Mouse (Mus musculus): ENCODE measurements around the gene Ndufaf7. TPM values are rescaled to one million over a fixed set of nuclear protein-coding genes. Genes with fewer than 3 reads are reported as not detected.

Ndufaf7 gene
- 69.0 and 96.7 TPM in 2 replicates for polyA plus RNA-seq (2012; ENCODE audit: insufficient read depth, insufficient read length, missing spikeins)

DNA sequence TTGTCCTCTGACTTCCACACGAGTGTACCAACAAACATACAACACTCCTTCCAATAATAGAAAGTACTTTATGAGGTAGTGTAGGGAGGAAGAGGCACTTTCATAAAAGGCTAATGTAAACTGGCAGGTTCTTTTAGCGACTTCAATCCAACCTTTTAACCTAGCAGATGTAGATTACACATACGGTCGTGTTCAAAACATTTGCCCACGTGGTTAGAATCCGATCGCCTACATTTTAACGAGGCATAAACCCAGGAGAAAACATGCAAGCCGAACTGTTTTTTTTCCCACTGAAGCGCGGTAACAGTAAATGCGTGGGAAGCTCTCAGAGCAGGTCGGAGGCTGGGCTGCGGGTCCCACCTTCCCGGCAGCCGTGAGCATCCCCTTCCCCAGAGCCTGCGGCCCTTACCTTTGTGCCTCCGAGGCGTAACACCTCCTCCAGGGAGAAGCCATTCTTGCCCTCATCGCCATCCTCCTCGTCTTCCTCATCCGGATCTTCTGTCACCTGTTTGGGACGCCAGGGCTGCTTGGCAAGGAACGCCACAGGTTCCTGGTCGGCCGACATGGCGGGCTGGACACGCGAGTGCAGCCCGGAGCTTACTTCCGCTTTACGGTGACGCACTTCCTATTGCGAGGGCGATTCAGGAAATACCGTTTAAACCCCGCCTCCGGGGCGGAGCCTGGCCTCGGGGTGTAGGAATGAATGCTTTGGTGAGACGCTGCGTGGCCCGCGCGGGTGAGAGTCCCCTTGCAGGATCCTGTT, at the start of gene Ndufaf7, which contains the start of gene Cebpz:
Gene Ndufaf7 (plus strand): TSS at position 671 of the 763 bp plus-strand sequence.
Gene Cebpz (minus strand): TSS at position 601 of the 763 bp plus-strand sequence.
- Histone ChIP-seq H3K4me1 (ENCODE audit: control insufficient read depth, insufficient read depth, insufficient read length, low read length) (peaks cover 3% of the 10 kb centered on the region; the same call in 1 of the 2 replicates), H3K27ac (replicated peaks; ENCODE audit: low read depth, low read length) (peak within 1 kb of the TSS; percentile 41), H3K4me3 (ENCODE audit: insufficient read depth, low read depth, low read length) (peak within 1 kb of the TSS; percentile 90)

- Histone ChIP-seq H3K4me1 (ENCODE audit: control insufficient read depth, insufficient read depth, insufficient read length, low read length) (no peaks in the 10 kb centered on the region), H3K4me3 (ENCODE audit: insufficient read depth, low read depth, low read length) (no peak overlapping the region), H3K27ac (replicated peaks; ENCODE audit: low read depth, low read length) (no peak overlapping the region)
Measured at GRCm38 (mm10) chr17:78888554-78888953, 48.4 kb upstream of the Ndufaf7 start.

- Histone ChIP-seq H3K4me1 (ENCODE audit: control insufficient read depth, insufficient read depth, insufficient read length, low read length) (no peaks in the 10 kb centered on the region), H3K4me3 (ENCODE audit: insufficient read depth, low read depth, low read length) (no peak overlapping the region), H3K27ac (replicated peaks; ENCODE audit: low read depth, low read length) (no peak overlapping the region)
Measured at GRCm38 (mm10) chr17:78889184-78889583, 47.8 kb upstream of the Ndufaf7 start.

DNA sequence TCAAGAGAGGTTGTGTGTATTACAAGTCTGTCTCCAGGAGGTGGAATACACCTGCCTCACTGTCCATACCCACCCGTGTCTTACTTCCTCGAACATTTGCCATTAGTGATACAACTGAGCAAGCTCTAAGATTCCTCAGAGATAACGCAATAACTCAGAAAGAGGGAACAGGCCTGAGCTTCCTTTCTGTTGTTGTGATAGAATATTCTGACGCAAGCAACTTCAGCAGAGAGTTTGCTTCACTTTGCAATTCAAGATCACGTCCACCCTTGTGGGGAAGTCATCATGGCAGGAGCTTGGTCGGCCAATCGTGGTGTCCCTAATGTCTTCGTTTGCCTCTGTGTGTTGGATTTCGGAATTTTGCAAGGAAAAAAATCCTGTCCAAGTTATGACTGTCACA, 45.9 kb upstream of the Ndufaf7 start:
- Histone ChIP-seq H3K4me1 (ENCODE audit: control insufficient read depth, insufficient read depth, insufficient read length, low read length) (no peaks in the 10 kb centered on the region), H3K27ac (replicated peaks; ENCODE audit: low read depth, low read length) (no peak overlapping the region), H3K4me3 (ENCODE audit: insufficient read depth, low read depth, low read length) (no peak overlapping the region)

DNA sequence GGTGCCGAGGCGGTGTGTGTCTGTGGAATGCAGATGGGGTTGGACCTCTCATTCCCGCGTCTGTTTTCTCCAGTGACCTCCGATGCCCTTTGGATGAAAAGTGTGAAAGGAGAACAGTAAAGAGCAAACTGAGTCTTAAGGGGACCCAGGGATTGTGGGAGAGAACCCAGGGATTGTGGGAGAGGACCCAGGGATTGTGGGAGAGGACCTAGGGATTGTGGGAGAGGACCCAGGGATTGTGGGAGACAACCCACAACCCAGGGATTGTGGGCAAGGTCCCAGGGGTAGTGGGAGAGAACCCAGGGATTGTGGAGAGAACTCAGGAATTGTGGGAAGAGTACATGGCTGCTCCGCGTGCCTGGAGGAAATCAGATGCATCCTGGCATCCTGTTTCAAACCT, 41.9 kb upstream of the Ndufaf7 start:
- Histone ChIP-seq H3K4me3 (ENCODE audit: insufficient read depth, low read depth, low read length) (no peak overlapping the region), H3K4me1 (ENCODE audit: control insufficient read depth, insufficient read depth, insufficient read length, low read length) (no peaks in the 10 kb centered on the region), H3K27ac (replicated peaks; ENCODE audit: low read depth, low read length) (no peak overlapping the region)

DNA sequence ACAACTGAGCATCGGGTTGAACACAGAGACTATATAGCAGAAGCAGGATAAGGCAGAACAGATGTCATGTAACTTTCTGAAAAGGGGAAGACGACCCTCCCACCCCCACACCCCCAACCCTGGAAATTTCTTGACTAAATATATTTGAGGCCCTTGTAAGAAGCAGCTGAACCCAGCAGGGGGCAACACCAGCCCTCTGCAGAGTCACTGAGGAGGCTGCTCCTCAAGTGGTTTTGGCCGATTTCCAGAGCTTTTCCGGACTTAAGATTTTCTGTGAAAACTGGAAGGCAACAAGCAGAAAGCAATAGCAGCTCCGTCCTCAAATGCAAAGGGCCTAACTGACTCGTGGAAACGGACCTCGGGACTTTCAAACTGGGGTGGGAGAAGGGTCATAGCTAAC, 41.5 kb upstream of the Ndufaf7 start:
- Histone ChIP-seq H3K27ac (replicated peaks; ENCODE audit: low read depth, low read length) (no peak overlapping the region), H3K4me3 (ENCODE audit: insufficient read depth, low read depth, low read length) (peak overlapping the region; percentile 42), H3K4me1 (ENCODE audit: control insufficient read depth, insufficient read depth, insufficient read length, low read length) (no peaks in the 10 kb centered on the region)

DNA sequence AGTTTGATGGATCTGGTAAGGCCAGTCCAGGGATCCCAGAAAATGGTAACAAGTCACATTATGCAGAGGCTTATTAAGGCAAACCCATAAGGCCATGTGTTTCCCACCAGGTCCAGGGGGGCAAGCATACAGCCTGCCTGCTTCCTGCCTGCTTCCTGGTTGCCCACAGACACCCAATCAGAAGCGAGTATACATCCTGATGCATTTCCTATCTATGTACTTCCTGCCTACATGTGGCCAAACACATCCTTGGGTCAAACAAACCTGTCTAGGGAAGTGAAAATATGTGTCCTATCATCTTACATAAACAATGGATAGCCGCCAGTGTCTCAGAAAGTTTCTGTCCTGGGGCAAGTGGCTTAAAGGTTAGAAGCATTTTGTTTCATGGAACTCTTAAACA, 33.8 kb upstream of the Ndufaf7 start:
- no peak overlapping the region for H3K27ac ChIP-seq (replicated peaks; ENCODE audit: low read depth, low read length)
- H3K4me3 ChIP-seq (ENCODE audit: insufficient read depth, low read depth, low read length), result no peak overlapping the region
- H3K4me1 ChIP-seq (ENCODE audit: control insufficient read depth, insufficient read depth, insufficient read length, low read length), result no peaks in the 10 kb centered on the region

DNA sequence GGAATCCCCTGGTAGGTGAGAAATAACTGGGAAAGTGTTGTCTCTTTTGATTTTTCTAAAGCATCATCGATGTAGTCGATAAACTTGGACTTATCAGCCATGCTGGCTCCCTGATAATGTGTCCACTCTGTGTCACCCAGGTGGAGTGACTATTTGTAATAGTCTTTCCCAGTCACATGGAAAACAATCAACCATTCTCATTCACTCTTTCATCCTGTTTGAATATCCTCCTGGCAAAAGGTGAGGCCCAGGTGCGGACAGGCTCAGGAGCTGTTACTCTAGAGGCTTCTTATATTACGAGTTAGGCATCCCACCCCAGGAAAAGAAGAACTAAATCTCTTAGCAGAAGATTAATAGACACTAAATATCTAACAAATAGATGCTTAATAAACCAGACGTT, 30.0 kb upstream of the Ndufaf7 start, which contains the start of gene Sult6b1:
Gene Sult6b1 (minus strand): TSS at position 101 of the 400 bp plus-strand sequence.
- Histone ChIP-seq H3K27ac (replicated peaks; ENCODE audit: low read depth, low read length) (no peak within 1 kb of the TSS), H3K4me3 (ENCODE audit: insufficient read depth, low read depth, low read length) (no peak within 1 kb of the TSS), H3K4me1 (ENCODE audit: control insufficient read depth, insufficient read depth, insufficient read length, low read length) (no peaks in the 10 kb centered on the region)

DNA sequence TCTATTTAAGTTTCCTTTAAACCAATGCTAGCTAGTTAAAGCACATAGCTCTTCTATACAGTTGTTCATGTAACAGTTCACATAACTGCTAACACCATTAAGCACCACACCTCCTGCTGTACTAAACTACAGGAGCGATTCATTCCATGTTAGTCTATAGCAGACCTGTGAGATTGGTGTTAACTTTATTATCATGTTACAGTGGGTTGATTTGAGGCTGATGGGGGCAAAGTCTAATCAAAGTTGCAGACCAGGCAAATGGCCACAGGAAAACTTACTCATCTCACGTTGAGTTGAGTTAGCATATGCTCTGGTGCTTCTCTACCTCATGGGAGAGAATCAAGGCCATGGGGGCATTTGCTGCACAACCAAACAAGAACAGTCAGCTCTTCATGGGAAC, 27.6 kb upstream of the Ndufaf7 start:
- no peak overlapping the region for H3K27ac ChIP-seq (replicated peaks; ENCODE audit: low read depth, low read length)
- H3K4me3 ChIP-seq (ENCODE audit: insufficient read depth, low read depth, low read length), result no peak overlapping the region
- no peaks in the 10 kb centered on the region for H3K4me1 ChIP-seq (ENCODE audit: control insufficient read depth, insufficient read depth, insufficient read length, low read length)

- Histone ChIP-seq H3K4me1 (ENCODE audit: control insufficient read depth, insufficient read depth, insufficient read length, low read length) (peaks cover 3% of the 10 kb centered on the region; the same call in 1 of the 2 replicates), H3K27ac (replicated peaks; ENCODE audit: low read depth, low read length) (no peak overlapping the region), H3K4me3 (ENCODE audit: insufficient read depth, low read depth, low read length) (peak overlapping the region; percentile 17; the same call in 1 of the 2 replicates)
Measured at GRCm38 (mm10) chr17:78912861-78913281, 24.1 kb upstream of the Ndufaf7 start.

DNA sequence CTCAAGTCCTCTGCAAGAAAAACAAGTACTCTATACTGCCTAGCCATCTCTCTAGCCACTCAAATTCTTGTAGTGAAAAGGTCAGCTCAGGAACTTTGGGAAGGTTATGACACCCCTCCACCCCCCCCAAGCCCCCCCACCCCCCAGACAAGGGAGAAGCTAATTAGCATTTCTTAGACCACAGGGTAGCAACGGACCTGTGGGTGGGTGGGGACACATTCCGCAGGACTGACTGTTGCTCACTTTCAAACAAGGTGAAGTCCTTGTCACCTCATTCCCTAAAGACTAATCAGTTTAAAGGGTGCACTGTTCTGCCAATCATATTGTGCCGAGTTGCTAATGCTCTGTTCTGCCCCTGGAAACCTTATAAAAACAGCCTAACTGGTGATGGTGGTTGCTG, 23.0 kb upstream of the Ndufaf7 start:
- Histone ChIP-seq H3K4me3 (ENCODE audit: insufficient read depth, low read depth, low read length) (no peak overlapping the region), H3K27ac (replicated peaks; ENCODE audit: low read depth, low read length) (no peak overlapping the region), H3K4me1 (ENCODE audit: control insufficient read depth, insufficient read depth, insufficient read length, low read length) (peaks cover 3% of the 10 kb centered on the region; the same call in 1 of the 2 replicates)

GRCm38 (mm10) chr17:78915772-78916171, 21.2 kb upstream of the Ndufaf7 start:
- peak overlapping the region; percentile 59; the same call in 1 of the 2 replicates for H3K27ac ChIP-seq (replicated peaks; ENCODE audit: low read depth, low read length)
- H3K4me1 ChIP-seq (ENCODE audit: control insufficient read depth, insufficient read depth, insufficient read length, low read length), result peaks cover 3% of the 10 kb centered on the region; the same call in 1 of the 2 replicates
- H3K4me3 ChIP-seq (ENCODE audit: insufficient read depth, low read depth, low read length), result peak overlapping the region; percentile 73

- H3K4me3 ChIP-seq (ENCODE audit: insufficient read depth, low read depth, low read length), result peak within 1 kb of the TSS; percentile 73
- H3K4me1 ChIP-seq (ENCODE audit: control insufficient read depth, insufficient read depth, insufficient read length, low read length), result peaks cover 3% of the 10 kb centered on the region; the same call in 1 of the 2 replicates
- peak within 1 kb of the TSS; percentile 59 for H3K27ac ChIP-seq (replicated peaks; ENCODE audit: low read depth, low read length)
Measured at GRCm38 (mm10) chr17:78916369-78916813, 20.5 kb upstream of the Ndufaf7 start, which contains the start of gene Cebpzos. TSS of gene Cebpzos (plus strand) at chr17:78916500.

DNA sequence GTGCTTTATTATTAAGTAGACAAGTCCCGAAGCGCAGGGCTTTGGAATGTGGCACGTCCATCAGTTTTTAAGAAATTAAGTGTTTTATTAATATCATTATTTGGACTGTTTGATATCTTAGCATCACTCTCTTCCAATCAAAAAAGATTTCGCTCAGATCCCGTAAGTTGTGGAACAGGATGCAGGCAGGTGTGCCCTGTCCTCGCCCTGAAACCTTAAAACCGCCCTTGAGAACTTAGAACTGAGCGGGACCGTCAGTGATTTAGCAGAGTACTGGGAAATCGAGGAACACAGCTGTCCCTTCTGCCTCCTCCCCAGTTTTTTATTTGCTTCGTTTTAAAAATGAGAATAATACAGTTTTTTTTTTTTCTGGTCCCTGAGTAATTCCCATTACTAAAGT, 20.0 kb upstream of the Ndufaf7 start:
- Histone ChIP-seq H3K27ac (replicated peaks; ENCODE audit: low read depth, low read length) (no peak overlapping the region), H3K4me1 (ENCODE audit: control insufficient read depth, insufficient read depth, insufficient read length, low read length) (peaks cover 3% of the 10 kb centered on the region; the same call in 1 of the 2 replicates), H3K4me3 (ENCODE audit: insufficient read depth, low read depth, low read length) (peak overlapping the region; percentile 73)

GRCm38 (mm10) chr17:78917696-78918095, 19.2 kb upstream of the Ndufaf7 start:
- Histone ChIP-seq H3K4me1 (ENCODE audit: control insufficient read depth, insufficient read depth, insufficient read length, low read length) (peaks cover 3% of the 10 kb centered on the region; the same call in 1 of the 2 replicates), H3K27ac (replicated peaks; ENCODE audit: low read depth, low read length) (no peak overlapping the region), H3K4me3 (ENCODE audit: insufficient read depth, low read depth, low read length) (no peak overlapping the region)

Data from brown adipose tissue, adult 24 weeks (tissue).